Mouse (Mus musculus) cerebellum, adult 11-12 months (tissue): Measurements from ENCODE around the gene Bbs7.

Source experiments
- DNase-seq: peaks from one replicate; pipeline ENCODE4 v3.0.0; 2022

Bbs7 gene

DNA sequence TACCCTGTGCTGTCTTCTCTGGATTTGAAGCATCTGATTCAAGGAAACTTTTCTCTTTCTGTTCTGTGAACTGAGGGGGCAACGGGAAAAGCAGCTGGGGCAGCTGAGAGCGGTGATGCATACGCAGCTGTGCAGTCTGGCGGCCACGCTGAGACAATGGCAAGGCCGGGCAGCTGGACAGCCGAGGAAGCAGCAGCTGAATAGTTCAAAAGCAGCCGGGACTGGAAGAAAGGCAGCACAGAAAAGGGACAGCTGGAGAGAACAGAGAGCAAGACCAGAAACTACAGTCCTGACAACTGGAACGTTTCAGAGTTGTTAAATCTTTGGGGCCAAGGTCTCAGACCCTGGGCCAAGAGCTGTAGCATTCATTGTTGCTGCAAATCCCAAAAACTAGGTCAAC lies 61.9 kb downstream of the Bbs7 start:
- DNase-seq: peak; percentile 28

DNA sequence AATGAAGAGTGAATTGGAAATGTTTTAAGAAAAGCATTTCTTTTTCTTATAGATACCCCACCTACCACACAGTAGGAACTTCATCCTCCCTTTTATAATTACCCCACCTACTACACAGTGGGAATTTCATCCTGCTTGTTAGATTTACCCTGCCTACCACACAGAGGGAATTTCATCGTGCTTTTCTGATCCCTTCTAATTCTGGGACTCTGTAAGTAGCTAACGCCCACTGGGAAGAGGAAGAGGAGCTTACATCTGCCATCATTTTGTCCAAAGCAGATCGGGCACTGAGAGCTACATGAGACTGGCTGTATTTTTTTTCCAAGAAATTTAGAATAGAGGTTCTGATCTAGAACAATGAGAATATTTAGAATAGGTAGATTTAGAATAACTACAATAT lies 68.3 kb downstream of the Bbs7 start:
- DNase-seq: no peak

DNA sequence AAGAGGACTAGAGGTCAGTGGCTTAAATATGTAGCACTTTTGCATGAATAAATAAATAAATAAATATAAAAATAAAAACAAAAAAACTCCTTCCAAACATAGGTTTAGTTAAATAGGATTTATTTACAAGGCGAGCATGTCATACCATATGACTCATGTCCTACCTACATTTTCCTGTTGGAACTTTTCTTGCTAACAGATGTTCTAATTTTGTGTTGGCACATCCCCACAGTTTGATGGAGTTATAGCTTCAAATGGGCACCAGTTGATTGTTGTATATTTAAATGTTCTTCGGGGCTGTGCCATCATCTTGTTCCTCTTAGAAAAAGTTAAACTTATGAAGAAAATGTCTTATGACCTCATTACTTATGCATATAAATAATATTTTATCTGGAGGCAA lies 71.9 kb downstream of the Bbs7 start:
- DNase-seq: no peak

DNA sequence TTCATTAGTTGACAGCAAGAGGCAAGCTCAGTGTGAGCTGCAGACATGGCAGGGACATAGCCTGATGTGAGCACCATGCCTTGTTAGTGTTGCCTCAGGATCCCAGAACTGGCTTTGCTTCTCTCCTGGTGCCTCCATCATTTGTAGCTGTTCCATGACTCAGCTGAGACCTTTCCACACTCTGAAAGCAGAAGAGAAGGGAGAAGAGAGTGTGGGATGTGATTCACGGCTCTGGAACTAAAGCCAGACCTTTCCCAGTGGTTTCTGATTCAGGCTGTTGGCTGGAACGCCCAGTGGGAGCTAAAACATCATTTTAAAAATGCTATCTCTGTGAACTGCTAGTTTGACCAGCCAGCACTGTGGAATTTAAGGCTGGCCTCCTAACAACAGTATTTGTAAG lies 72.5 kb downstream of the Bbs7 start:
- DNase-seq: no peak

DNA sequence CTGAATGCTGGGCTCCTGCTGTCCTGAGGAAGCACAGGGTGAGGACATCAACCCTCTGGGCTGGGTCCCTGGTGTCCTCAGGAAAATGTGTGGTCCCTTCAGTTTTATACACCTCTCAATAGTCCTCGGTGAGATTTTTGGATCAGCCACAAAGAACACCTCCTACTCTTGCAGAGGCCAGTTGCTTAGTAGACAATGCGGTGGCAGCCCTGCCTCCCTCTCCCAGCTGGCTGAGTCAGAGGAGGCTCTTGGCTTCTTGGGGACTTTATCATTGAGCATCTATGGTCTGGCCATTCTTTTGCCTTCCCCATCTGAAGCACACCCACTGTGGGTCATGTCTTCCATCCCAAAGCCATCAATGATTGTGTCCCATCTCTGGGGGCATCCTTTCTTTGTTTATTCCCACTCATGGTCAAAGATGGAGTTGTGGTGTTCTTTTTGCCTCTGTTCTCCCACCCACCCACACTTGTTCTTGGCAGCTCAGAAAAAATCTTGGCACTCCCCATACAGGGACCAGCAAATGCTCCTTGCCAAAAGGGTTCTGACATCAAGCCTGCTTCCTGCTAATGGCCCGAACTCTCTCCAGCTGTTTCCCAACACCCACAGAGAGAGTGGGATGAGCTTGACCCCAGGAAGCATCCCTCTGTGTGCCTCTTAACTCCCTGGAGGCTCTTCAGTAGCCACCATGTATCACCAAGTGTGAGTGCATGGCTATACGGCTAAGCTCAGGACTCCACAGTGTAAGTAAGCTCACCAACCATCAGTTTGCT lies 75.4 kb downstream of the Bbs7 start:
- no peak for DNase-seq

DNA sequence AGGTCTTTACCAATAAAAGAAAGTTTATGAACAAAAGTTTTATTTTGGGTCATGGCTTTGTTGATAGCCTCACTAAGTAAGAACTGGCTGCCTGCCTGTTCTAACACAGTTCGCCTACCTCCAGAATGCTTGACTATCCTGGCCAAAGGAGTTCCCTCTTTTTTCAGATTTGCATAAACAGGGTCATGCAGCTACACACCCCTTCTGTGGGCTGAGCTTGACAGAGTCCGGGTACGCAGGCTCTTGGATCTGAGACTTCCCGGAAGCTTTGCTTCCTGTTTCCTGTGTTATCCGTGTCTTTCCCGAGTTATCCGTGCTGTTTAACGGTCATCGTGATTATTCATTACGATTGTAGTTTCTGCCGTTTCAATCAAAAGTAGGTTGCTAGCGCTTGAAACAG lies 77.2 kb downstream of the Bbs7 start:
- DNase-seq: no peak

DNA sequence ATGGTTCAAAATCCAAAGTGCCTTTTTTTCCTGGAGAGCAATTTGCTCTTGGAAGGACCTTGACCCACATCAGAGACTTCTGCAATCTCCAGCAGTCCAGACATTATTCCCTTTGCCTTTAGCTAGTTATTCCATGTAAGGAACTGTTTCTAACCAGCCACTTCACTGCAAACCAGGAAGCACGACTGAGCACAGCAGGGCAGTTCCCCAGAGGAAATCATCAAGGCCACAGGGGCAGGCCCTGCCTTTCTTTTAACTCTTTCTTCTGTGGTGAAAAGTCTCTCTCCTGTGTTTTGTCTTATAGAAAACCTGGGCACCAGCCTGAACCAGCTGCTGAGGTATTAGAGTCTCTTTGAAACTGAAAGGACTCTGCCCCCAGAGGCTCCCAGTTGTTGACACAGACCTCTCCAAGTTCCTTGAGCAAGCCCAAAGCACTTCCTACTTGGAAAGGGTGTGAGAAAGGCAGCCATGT lies 80.0 kb downstream of the Bbs7 start:
- DNase-seq: no peak

DNA sequence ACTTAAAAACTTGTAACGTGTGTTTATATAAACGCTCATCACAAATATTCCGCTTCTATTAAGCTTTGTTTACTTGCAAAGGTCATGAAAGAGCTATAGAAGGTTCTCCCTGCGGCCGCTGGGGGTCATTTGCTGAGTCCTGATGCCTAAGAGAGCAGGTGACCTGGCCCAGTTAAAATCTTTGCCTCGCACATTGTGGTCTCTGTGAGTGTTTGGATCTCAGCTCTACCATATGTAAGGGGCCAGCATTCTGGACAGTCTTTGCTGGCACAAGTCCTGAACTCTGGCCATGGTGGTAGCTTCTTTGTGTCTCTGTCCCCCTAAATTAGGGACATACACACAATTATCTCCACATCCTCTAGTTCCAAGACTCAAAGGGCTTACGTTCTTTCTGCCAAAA lies 80.5 kb downstream of the Bbs7 start:
- no peak for DNase-seq

DNA sequence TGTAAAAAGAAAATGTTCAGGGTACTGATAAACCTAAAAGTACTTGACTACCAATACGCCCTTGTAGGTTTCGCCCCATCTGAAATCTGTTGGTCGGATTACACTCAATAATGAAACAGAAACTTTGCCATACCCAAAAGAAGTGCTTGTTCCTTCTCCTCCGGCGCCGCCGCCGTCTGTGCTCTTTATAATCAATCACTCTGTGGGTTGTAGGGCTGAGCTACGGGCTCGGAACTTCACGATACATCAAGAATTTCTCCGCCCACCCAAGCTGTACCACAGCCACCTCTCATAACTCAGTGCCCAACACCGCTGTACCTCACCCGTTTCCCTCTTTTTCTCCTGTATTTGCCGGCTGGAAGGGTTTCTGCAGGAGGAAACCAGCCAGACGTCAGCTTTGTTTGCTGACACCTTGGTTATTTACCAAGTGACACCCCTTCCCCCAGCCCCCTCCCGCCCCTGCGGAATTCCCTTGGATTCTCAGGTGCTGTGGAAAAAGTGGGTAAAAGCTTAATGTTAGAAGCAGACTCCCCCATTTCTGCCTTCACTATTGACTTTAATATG lies 81.2 kb downstream of the Bbs7 start:
- DNase-seq: no peak

DNA sequence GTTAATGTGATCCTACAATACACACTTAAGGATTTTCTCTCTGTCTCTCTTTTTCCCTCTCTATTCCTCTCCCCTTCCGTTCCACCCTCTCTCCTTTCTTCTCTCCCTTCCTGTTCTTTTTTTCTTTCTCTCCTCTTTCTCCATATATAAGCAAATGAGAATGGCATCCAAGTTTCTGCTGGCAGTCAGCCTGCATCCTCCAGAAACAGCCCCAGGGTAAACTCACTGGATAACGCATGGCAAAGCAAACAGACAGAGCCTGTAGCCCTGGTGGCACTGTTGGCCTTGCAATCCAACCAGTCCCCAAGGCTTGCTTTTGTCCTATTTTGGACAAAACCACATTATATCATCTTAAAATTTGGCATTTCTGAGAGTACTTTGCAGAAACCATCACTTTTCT lies 82.0 kb downstream of the Bbs7 start:
- DNase-seq: no peak

DNA sequence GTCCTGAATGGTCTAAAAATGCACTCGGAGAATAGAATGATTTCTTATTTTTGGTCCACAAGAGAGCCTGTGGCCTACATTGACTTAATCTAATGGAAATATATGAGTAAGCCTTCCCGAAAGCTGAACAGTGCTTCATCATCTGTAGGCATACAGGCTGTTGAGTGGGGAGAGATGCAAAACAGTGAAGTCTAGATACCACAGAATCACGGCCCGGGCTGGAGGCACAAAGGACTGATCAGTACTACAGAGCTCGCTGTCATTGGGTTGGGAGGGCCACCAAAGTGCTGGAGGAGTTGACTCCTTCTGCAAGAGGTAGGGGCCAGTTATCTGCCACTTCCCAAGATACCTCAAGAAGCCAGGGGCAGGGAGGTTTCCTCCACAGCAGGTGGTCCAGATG lies 82.5 kb downstream of the Bbs7 start:
- no peak for DNase-seq

DNA sequence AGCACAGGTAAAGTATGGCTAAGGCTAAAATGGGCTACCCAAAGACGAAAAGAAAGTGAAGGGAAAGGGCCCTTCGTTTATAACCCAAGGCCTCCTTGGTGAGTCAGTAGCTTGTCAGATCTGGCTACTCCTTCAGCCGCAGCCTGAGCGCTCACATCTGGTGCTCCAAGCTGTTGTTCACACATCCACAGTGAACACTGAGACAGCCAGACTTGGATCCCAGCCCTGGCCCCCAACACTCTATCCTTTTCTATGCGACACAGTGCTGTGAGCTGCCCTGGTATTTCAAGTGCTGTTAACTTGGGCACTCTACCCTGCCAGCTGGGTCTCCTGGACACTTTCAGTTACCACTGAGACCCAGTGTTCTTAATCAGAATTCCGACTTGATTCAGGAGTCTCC lies 82.9 kb downstream of the Bbs7 start:
- no peak for DNase-seq

DNA sequence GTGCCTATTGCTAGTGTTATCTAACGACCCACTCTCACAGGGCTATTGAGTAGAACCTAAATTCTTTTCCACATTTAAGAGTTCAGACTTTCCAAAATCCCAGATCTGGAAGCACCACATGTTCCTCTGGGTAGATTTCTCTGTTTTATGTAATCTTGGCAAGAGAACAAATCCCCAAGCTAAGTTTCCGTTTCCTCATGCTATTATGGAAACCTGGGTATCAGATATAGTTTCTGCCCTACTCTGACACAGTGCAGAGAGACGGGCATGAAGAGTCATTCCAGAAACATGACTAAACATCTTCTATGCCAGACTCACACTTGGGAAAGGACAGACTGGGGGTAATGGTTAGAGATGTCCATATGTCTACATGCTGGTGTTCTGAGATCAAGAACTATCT lies 88.8 kb downstream of the Bbs7 start:
- no peak for DNase-seq
